Mouse (Mus musculus): ENCODE measurements around the gene Gpsm2. TPM values are rescaled to one million over a fixed set of nuclear protein-coding genes. Genes with fewer than 3 reads are reported as not detected.

The Gpsm2 gene
- polyA plus RNA-seq, 1 experiment: 4.8 TPM

DNA sequence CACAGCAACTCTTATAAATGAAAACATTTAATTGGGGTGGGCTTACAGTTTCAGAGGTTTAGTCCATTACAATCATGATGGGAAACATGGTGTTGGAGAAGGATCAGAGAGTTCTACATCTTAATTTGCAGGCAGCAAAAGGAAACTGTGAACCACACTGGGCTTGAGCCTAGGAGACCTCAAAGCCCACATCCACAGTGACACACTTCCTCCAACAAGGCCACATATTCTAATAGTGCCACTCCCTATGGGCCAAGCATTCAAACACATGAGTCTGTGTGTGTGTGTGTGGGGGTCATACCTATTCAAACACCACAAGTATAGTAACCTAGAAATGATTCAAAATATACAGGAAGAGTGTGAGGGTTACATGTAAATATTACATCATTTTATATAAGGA, 5.2 kb upstream of the Gpsm2 start:
- no peak overlapping the region for H3K27ac ChIP-seq (ENCODE audit: control insufficient read depth, insufficient read depth, low read depth, low read length)
- H3K4me3 ChIP-seq (ENCODE audit: control insufficient read depth, low read depth, low read length): no peak overlapping the region
- TF ChIP-seq CTCF (IDR thresholded peaks at IDR 0.05; ENCODE audit: control insufficient read depth, insufficient read depth, insufficient replicate concordance, low read depth, low read length) (no peak), POLR2A (IDR thresholded peaks at IDR 0.05; ENCODE audit: control insufficient read depth, low read depth, low read length) (no peak)
- H3K27me3 ChIP-seq (ENCODE audit: control insufficient read depth, insufficient read depth, low read length): no peaks in the 10 kb centered on the region
- H3K4me1 ChIP-seq (ENCODE audit: control insufficient read depth, insufficient read depth, low read length): peaks cover 6% of the 10 kb centered on the region
- H3K36me3 ChIP-seq (ENCODE audit: control insufficient read depth, insufficient read depth, low read length): no peaks in the 10 kb centered on the region

DNA sequence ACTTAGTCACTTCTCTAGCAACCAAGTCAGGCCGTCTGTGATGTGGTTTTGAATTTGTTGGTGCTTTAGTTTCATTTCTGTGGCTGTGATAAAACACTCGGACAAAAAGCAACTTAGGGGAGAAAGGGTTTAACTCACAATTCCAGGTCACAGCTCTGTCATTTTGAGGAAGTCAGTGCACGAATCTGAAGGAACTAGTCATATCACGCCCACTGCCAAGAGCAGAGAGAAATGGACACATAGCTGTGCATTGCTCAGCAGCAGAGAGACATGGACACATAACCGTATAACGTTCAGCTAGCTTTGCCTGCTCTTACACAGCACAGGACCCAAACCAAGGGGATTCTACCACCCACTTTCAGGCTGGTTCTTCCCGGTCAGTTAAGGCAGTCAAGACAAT, 4.3 kb upstream of the Gpsm2 start:
- H3K4me1 ChIP-seq (ENCODE audit: control insufficient read depth, insufficient read depth, low read length): peaks cover 11% of the 10 kb centered on the region

DNA sequence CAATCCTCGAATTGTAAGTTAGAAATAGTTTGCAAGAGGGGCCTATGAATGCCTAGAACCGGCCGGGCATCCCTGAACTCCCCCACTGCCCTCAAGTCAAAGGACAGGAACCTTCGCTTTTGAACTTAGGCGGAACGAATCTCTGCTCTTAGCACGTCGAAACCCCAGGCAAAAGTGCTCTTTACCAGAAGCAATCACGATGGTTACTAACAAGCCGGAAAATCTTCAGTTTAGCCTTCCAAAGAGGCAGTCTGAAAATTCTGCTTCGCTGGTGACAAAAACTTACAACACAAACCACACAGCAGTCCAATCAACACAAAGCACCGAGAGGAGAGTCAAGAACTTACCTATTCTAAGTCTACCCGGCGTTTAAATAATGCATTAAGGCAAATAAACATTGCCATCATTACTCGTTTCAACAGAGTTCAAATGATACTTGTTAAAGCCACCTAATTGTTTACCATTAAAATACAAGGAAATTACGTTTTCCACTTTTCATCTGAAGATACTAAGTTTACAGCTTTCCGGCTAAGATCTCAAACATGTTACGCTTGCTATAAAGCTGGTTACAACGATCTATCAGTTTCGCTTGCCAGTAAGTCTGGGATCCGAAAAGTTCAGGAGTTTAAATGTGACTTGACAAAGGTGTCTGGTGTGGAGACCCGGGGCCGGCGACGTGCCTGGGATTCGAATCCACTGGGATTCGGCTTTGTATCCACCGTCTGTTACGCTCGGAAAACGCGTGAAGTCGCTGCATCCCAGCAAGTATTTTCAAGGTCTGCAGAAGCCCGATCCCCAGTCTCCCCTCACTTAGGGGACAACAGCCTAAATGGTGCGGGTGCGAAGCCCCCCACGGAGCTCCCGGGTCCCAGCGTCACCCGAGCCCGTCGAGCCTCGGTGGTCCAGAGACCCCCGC, 775 bp downstream of the Gpsm2 start:
- 0 out of 2 replicates have a peak overlapping the region, but pooled peaks have one; percentile 8 for H3K27ac ChIP-seq (ENCODE audit: control insufficient read depth, insufficient read depth, low read depth, low read length)
- H3K4me3 ChIP-seq (ENCODE audit: control insufficient read depth, low read depth, low read length): peak overlapping the region; percentile 94
- H3K36me3 ChIP-seq (ENCODE audit: control insufficient read depth, insufficient read depth, low read length): no peaks in the 10 kb centered on the region
- no peaks in the 10 kb centered on the region for H3K27me3 ChIP-seq (ENCODE audit: control insufficient read depth, insufficient read depth, low read length)
- H3K4me1 ChIP-seq (ENCODE audit: control insufficient read depth, insufficient read depth, low read length): peaks cover 10% of the 10 kb centered on the region
- TF ChIP-seq CTCF (IDR thresholded peaks at IDR 0.05; ENCODE audit: control insufficient read depth, insufficient read depth, insufficient replicate concordance, low read depth, low read length): no peak
- TF ChIP-seq POLR2A (IDR thresholded peaks at IDR 0.05; ENCODE audit: control insufficient read depth, low read depth, low read length): no peak

More for the DNA sequence above, 4.3 kb upstream of the Gpsm2 start:
- Histone ChIP-seq H3K36me3 (ENCODE audit: control insufficient read depth, insufficient read depth, low read length) (no peaks in the 10 kb centered on the region), H3K27me3 (ENCODE audit: control insufficient read depth, insufficient read depth, low read length) (no peaks in the 10 kb centered on the region), H3K27ac (ENCODE audit: control insufficient read depth, insufficient read depth, low read depth, low read length) (no peak overlapping the region), H3K4me3 (ENCODE audit: control insufficient read depth, low read depth, low read length) (no peak overlapping the region)
- TF ChIP-seq CTCF (IDR thresholded peaks at IDR 0.05; ENCODE audit: control insufficient read depth, insufficient read depth, insufficient replicate concordance, low read depth, low read length) (no peak), POLR2A (IDR thresholded peaks at IDR 0.05; ENCODE audit: control insufficient read depth, low read depth, low read length) (no peak)

DNA sequence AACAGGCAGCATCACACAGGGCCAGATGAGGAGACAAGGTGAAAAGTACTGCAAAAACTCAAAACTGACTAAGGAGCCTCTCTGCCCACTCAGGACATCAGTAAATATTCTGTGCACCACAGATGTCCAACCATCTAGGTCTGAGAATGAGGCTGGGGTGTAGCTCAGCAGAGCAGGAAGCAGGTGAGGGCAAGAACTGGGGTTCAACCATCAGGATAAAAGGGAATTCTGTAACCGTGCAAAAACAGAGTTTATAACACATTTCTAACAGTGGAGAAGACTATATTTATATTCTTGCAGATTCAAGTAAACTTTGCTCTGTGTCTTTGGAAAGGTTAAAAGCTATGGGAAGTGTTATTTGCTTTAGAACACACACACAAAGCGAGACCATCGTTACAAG, 2.3 kb downstream of the Gpsm2 start:
- no peaks in the 10 kb centered on the region for H3K36me3 ChIP-seq (ENCODE audit: control insufficient read depth, insufficient read depth, low read length)
- peaks cover 10% of the 10 kb centered on the region for H3K4me1 ChIP-seq (ENCODE audit: control insufficient read depth, insufficient read depth, low read length)
- TF ChIP-seq CTCF (IDR thresholded peaks at IDR 0.05; ENCODE audit: control insufficient read depth, insufficient read depth, insufficient replicate concordance, low read depth, low read length) (no peak), POLR2A (IDR thresholded peaks at IDR 0.05; ENCODE audit: control insufficient read depth, low read depth, low read length) (no peak)
- H3K27ac ChIP-seq (ENCODE audit: control insufficient read depth, insufficient read depth, low read depth, low read length): no peak overlapping the region
- no peak overlapping the region for H3K4me3 ChIP-seq (ENCODE audit: control insufficient read depth, low read depth, low read length)
- H3K27me3 ChIP-seq (ENCODE audit: control insufficient read depth, insufficient read depth, low read length): no peaks in the 10 kb centered on the region

DNA sequence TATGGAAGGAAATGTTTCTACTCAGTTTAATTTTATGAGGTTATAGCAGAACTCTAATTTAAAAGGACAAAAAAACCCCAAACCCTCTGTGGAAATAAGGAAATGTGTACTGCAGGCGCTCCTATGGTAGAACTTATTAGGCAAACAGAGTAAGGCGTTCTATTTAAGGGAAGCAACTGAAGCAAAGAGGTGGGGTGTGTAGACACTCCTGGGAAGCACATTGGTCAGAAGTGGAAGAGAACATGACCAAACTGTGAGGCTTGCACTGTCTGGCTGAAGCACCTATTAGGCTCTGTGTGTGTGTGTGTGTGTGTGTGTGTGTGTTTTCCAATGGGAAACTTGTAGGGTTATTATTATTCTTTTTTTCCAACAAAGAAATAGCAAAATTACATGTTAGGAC, 2.8 kb downstream of the Gpsm2 start:
- no peak overlapping the region for H3K4me3 ChIP-seq (ENCODE audit: control insufficient read depth, low read depth, low read length)
- TF ChIP-seq POLR2A (IDR thresholded peaks at IDR 0.05; ENCODE audit: control insufficient read depth, low read depth, low read length) (no peak), CTCF (IDR thresholded peaks at IDR 0.05; ENCODE audit: control insufficient read depth, insufficient read depth, insufficient replicate concordance, low read depth, low read length) (no peak)
- H3K4me1 ChIP-seq (ENCODE audit: control insufficient read depth, insufficient read depth, low read length): peaks cover 10% of the 10 kb centered on the region
- no peak overlapping the region for H3K27ac ChIP-seq (ENCODE audit: control insufficient read depth, insufficient read depth, low read depth, low read length)
- no peaks in the 10 kb centered on the region for H3K36me3 ChIP-seq (ENCODE audit: control insufficient read depth, insufficient read depth, low read length)
- no peaks in the 10 kb centered on the region for H3K27me3 ChIP-seq (ENCODE audit: control insufficient read depth, insufficient read depth, low read length)

DNA sequence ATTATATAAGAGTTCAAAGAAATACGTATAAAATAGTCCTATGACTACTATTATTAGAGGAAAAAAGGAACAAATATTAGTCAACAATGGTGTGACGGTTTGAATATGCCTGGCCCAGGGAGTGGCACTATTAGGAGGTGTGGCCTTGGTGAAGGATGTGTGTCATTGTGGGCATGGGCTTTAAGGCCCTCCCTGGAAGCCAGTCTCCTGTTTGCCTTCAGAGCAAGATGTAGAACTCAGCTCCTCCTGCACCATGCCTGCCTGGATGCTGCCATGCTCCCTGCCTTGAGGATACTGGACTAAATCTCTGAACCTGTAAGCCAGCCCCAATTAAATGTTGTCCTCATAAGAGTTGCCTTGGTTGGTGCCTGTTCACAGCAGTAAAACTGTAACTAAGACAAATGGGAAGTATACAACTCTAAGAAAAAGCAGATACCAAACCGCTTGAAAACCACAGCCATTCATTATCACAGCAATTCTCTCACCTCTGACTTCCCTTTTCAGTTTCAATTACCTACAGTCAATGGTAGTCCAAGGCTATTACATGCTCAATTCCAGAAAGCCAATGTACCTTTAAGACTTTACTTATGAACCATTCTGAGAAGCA, 4.1 kb downstream of the Gpsm2 start:
- no peak overlapping the region for H3K27ac ChIP-seq (ENCODE audit: control insufficient read depth, insufficient read depth, low read depth, low read length)

DNA sequence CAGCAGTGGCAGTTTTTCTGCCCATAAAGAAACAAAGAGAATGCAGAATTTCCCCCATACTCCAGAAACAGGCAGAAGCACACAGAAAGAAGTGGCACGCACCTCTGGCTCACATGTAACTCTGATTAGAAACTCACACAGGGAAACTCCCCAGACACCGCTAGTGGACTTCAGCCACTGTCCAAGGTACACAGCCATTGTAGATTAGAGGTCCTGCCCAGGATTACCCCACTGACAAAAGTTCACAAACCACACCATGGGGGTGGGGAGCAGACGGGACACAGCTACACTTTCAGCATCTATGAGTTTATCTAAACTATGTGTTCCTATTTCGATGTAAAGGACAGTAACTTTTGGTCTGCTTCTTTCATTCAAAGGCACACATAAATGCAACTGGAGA, 7.3 kb downstream of the Gpsm2 start:
- Histone ChIP-seq H3K27ac (ENCODE audit: control insufficient read depth, insufficient read depth, low read depth, low read length) (no peak overlapping the region), H3K4me3 (ENCODE audit: control insufficient read depth, low read depth, low read length) (no peak overlapping the region), H3K27me3 (ENCODE audit: control insufficient read depth, insufficient read depth, low read length) (no peaks in the 10 kb centered on the region), H3K4me1 (ENCODE audit: control insufficient read depth, insufficient read depth, low read length) (no peaks in the 10 kb centered on the region), H3K36me3 (ENCODE audit: control insufficient read depth, insufficient read depth, low read length) (no peaks in the 10 kb centered on the region)
- no peak for TF ChIP-seq POLR2A (IDR thresholded peaks at IDR 0.05; ENCODE audit: control insufficient read depth, low read depth, low read length)
- TF ChIP-seq CTCF (IDR thresholded peaks at IDR 0.05; ENCODE audit: control insufficient read depth, insufficient read depth, insufficient replicate concordance, low read depth, low read length): no peak

More for the DNA sequence above, 4.1 kb downstream of the Gpsm2 start:
- no peaks in the 10 kb centered on the region for H3K36me3 ChIP-seq (ENCODE audit: control insufficient read depth, insufficient read depth, low read length)
- TF ChIP-seq POLR2A (IDR thresholded peaks at IDR 0.05; ENCODE audit: control insufficient read depth, low read depth, low read length): no peak
- no peak for TF ChIP-seq CTCF (IDR thresholded peaks at IDR 0.05; ENCODE audit: control insufficient read depth, insufficient read depth, insufficient replicate concordance, low read depth, low read length)
- H3K27me3 ChIP-seq (ENCODE audit: control insufficient read depth, insufficient read depth, low read length): no peaks in the 10 kb centered on the region
- peaks cover 10% of the 10 kb centered on the region for H3K4me1 ChIP-seq (ENCODE audit: control insufficient read depth, insufficient read depth, low read length)
- H3K4me3 ChIP-seq (ENCODE audit: control insufficient read depth, low read depth, low read length): no peak overlapping the region

Data from testis, adult 2 months (tissue).